Mouse (Mus musculus): ENCODE data around the gene Fuca1. TPM values are rescaled to one million over a fixed set of nuclear protein-coding genes. Genes with fewer than 3 reads are reported as not detected.
A peak's percentile ranks its signal among the peaks of the same experiment; 100 is the strongest.

The Fuca1 gene
- polyA plus RNA-seq, 1 experiment from 2014 or later = 93.3 TPM

GRCm38 (mm10) chr4:135946659-135947301, 26.2 kb downstream of the Fuca1 start:
- Histone ChIP-seq H3K27ac (ENCODE audit: low read length) (peak overlapping the region; percentile 11; the same call in 1 of the 2 replicates), H3K4me2 (replicated peaks; ENCODE audit: low read depth, low read length) (peak overlapping the region; percentile 79), H3K4me1 (ENCODE audit: control insufficient read depth, insufficient read depth, low read length) (0 out of 2 replicates have a peak, but pooled peaks cover 8% of the 10 kb centered on the region), H3K9ac (replicated peaks; ENCODE audit: low read depth, low read length) (peak overlapping the region; percentile 66), H3K27me3 (ENCODE audit: control insufficient read depth, insufficient read depth, low read length) (no peaks in the 10 kb centered on the region), H3K4me3 (ENCODE audit: low read depth, low read length) (peak overlapping the region; percentile 85), H3K9me3 (ENCODE audit: control insufficient read depth, low read depth, low read length) (no peaks in the 10 kb centered on the region), H3K36me3 (ENCODE audit: control insufficient read depth, insufficient read depth, low read length) (no peaks in the 10 kb centered on the region; the same call in none of the 2 replicates)
- WGBS = 1% methylated on average over 28 of the region's 28 CpGs
- ATAC-seq (ENCODE audit: insufficient number of reproducible peaks, insufficient read depth, low FRiP score, low read depth) = no peak

GRCm38 (mm10) chr4:135948142-135948541, 27.6 kb downstream of the Fuca1 start:
- WGBS = 92% methylated on average over 8 of the region's 8 CpGs
- Histone ChIP-seq H3K4me3 (ENCODE audit: low read depth, low read length) (no peak overlapping the region), H3K36me3 (ENCODE audit: control insufficient read depth, insufficient read depth, low read length) (peaks cover 7% of the 10 kb centered on the region), H3K9me3 (ENCODE audit: control insufficient read depth, low read depth, low read length) (no peaks in the 10 kb centered on the region), H3K27ac (ENCODE audit: low read length) (no peak overlapping the region), H3K4me1 (ENCODE audit: control insufficient read depth, insufficient read depth, low read length) (0 out of 2 replicates have a peak, but pooled peaks cover 8% of the 10 kb centered on the region), H3K27me3 (ENCODE audit: control insufficient read depth, insufficient read depth, low read length) (no peaks in the 10 kb centered on the region), H3K9ac (replicated peaks; ENCODE audit: low read depth, low read length) (no peak overlapping the region), H3K4me2 (replicated peaks; ENCODE audit: low read depth, low read length) (no peak overlapping the region)
- no peak for ATAC-seq (ENCODE audit: insufficient number of reproducible peaks, insufficient read depth, low FRiP score, low read depth)

- H3K27ac ChIP-seq (ENCODE audit: low read length) = no peak overlapping the region
- 0 out of 2 replicates have a peak, but pooled peaks cover 8% of the 10 kb centered on the region for H3K4me1 ChIP-seq (ENCODE audit: control insufficient read depth, insufficient read depth, low read length)
- 84% methylated on average over 10 of the region's 10 CpGs for WGBS
- peaks cover 7% of the 10 kb centered on the region for H3K36me3 ChIP-seq (ENCODE audit: control insufficient read depth, insufficient read depth, low read length)
- ATAC-seq (ENCODE audit: insufficient number of reproducible peaks, insufficient read depth, low FRiP score, low read depth) = no peak
- H3K27me3 ChIP-seq (ENCODE audit: control insufficient read depth, insufficient read depth, low read length) = no peaks in the 10 kb centered on the region
- no peak overlapping the region for H3K4me2 ChIP-seq (replicated peaks; ENCODE audit: low read depth, low read length)
- no peak overlapping the region for H3K9ac ChIP-seq (replicated peaks; ENCODE audit: low read depth, low read length)
- no peak overlapping the region for H3K4me3 ChIP-seq (ENCODE audit: low read depth, low read length)
- no peaks in the 10 kb centered on the region for H3K9me3 ChIP-seq (ENCODE audit: control insufficient read depth, low read depth, low read length)
These were observed 28.9 kb downstream of the Fuca1 start for GRCm38 (mm10) chr4:135949475-135949874.

- 0 out of 2 replicates have a peak, but pooled peaks cover 8% of the 10 kb centered on the region for H3K4me1 ChIP-seq (ENCODE audit: control insufficient read depth, insufficient read depth, low read length)
- no peaks in the 10 kb centered on the region for H3K9me3 ChIP-seq (ENCODE audit: control insufficient read depth, low read depth, low read length)
- H3K27me3 ChIP-seq (ENCODE audit: control insufficient read depth, insufficient read depth, low read length) = no peaks in the 10 kb centered on the region
- 46% methylated on average over 6 of the region's 6 CpGs for WGBS
- H3K27ac ChIP-seq (ENCODE audit: low read length) = no peak overlapping the region
- H3K4me3 ChIP-seq (ENCODE audit: low read depth, low read length) = no peak overlapping the region
- no peak for ATAC-seq (ENCODE audit: insufficient number of reproducible peaks, insufficient read depth, low FRiP score, low read depth)
- H3K4me2 ChIP-seq (replicated peaks; ENCODE audit: low read depth, low read length) = no peak overlapping the region
- no peak overlapping the region for H3K9ac ChIP-seq (replicated peaks; ENCODE audit: low read depth, low read length)
- H3K36me3 ChIP-seq (ENCODE audit: control insufficient read depth, insufficient read depth, low read length) = peaks cover 7% of the 10 kb centered on the region
These were observed 29.4 kb downstream of the Fuca1 start for GRCm38 (mm10) chr4:135949911-135950310.

GRCm38 (mm10) chr4:135950365-135950764, 29.8 kb downstream of the Fuca1 start:
- Histone ChIP-seq H3K27ac (ENCODE audit: low read length) (no peak overlapping the region), H3K27me3 (ENCODE audit: control insufficient read depth, insufficient read depth, low read length) (no peaks in the 10 kb centered on the region), H3K9me3 (ENCODE audit: control insufficient read depth, low read depth, low read length) (no peaks in the 10 kb centered on the region), H3K36me3 (ENCODE audit: control insufficient read depth, insufficient read depth, low read length) (peaks cover 7% of the 10 kb centered on the region), H3K4me2 (replicated peaks; ENCODE audit: low read depth, low read length) (no peak overlapping the region), H3K4me1 (ENCODE audit: control insufficient read depth, insufficient read depth, low read length) (0 out of 2 replicates have a peak, but pooled peaks cover 8% of the 10 kb centered on the region), H3K4me3 (ENCODE audit: low read depth, low read length) (no peak overlapping the region), H3K9ac (replicated peaks; ENCODE audit: low read depth, low read length) (no peak overlapping the region)
- ATAC-seq (ENCODE audit: insufficient number of reproducible peaks, insufficient read depth, low FRiP score, low read depth) = no peak
- 76% methylated on average over 6 of the region's 6 CpGs for WGBS

GRCm38 (mm10) chr4:135951505-135951904, 31.0 kb downstream of the Fuca1 start:
- no peak overlapping the region for H3K27ac ChIP-seq (ENCODE audit: low read length)
- H3K9ac ChIP-seq (replicated peaks; ENCODE audit: low read depth, low read length) = no peak overlapping the region
- no peak overlapping the region for H3K4me3 ChIP-seq (ENCODE audit: low read depth, low read length)
- ATAC-seq (ENCODE audit: insufficient number of reproducible peaks, insufficient read depth, low FRiP score, low read depth) = no peak
- no peak overlapping the region for H3K4me2 ChIP-seq (replicated peaks; ENCODE audit: low read depth, low read length)
- H3K36me3 ChIP-seq (ENCODE audit: control insufficient read depth, insufficient read depth, low read length) = peaks cover 12% of the 10 kb centered on the region
- WGBS = 91% methylated on average over 3 of the region's 3 CpGs
- no peaks in the 10 kb centered on the region for H3K9me3 ChIP-seq (ENCODE audit: control insufficient read depth, low read depth, low read length)
- 0 out of 2 replicates have a peak, but pooled peaks cover 3% of the 10 kb centered on the region for H3K4me1 ChIP-seq (ENCODE audit: control insufficient read depth, insufficient read depth, low read length)
- H3K27me3 ChIP-seq (ENCODE audit: control insufficient read depth, insufficient read depth, low read length) = no peaks in the 10 kb centered on the region

GRCm38 (mm10) chr4:135953179-135953578, 32.6 kb downstream of the Fuca1 start:
- no peak overlapping the region for H3K4me2 ChIP-seq (replicated peaks; ENCODE audit: low read depth, low read length)
- no peak overlapping the region for H3K27ac ChIP-seq (ENCODE audit: low read length)
- no peak overlapping the region for H3K9ac ChIP-seq (replicated peaks; ENCODE audit: low read depth, low read length)
- 0 out of 2 replicates have a peak, but pooled peaks cover 3% of the 10 kb centered on the region for H3K4me1 ChIP-seq (ENCODE audit: control insufficient read depth, insufficient read depth, low read length)
- H3K36me3 ChIP-seq (ENCODE audit: control insufficient read depth, insufficient read depth, low read length) = peaks cover 12% of the 10 kb centered on the region
- ATAC-seq (ENCODE audit: insufficient number of reproducible peaks, insufficient read depth, low FRiP score, low read depth) = no peak
- WGBS = 71% methylated on average over 3 of the region's 3 CpGs
- H3K9me3 ChIP-seq (ENCODE audit: control insufficient read depth, low read depth, low read length) = no peaks in the 10 kb centered on the region
- H3K27me3 ChIP-seq (ENCODE audit: control insufficient read depth, insufficient read depth, low read length) = no peaks in the 10 kb centered on the region
- no peak overlapping the region for H3K4me3 ChIP-seq (ENCODE audit: low read depth, low read length)

GRCm38 (mm10) chr4:135954241-135954640, 33.7 kb downstream of the Fuca1 start:
- Histone ChIP-seq H3K4me3 (ENCODE audit: low read depth, low read length) (no peak overlapping the region), H3K36me3 (ENCODE audit: control insufficient read depth, insufficient read depth, low read length) (peaks cover 12% of the 10 kb centered on the region), H3K9me3 (ENCODE audit: control insufficient read depth, low read depth, low read length) (no peaks in the 10 kb centered on the region), H3K27ac (ENCODE audit: low read length) (no peak overlapping the region), H3K27me3 (ENCODE audit: control insufficient read depth, insufficient read depth, low read length) (no peaks in the 10 kb centered on the region), H3K4me1 (ENCODE audit: control insufficient read depth, insufficient read depth, low read length) (0 out of 2 replicates have a peak, but pooled peaks cover 3% of the 10 kb centered on the region), H3K9ac (replicated peaks; ENCODE audit: low read depth, low read length) (no peak overlapping the region), H3K4me2 (replicated peaks; ENCODE audit: low read depth, low read length) (no peak overlapping the region)
- ATAC-seq (ENCODE audit: insufficient number of reproducible peaks, insufficient read depth, low FRiP score, low read depth) = no peak
- WGBS = 17% methylated on average over 2 of the region's 2 CpGs

Measured in stomach, embryonic 14.5 days (tissue).